Mouse (Mus musculus): ENCODE results near the gene Micall1. TPM values are rescaled to one million over a fixed set of nuclear protein-coding genes. Genes with fewer than 3 reads are reported as not detected.
A peak's percentile ranks its signal among the peaks of the same experiment; 100 is the strongest.

Gene Micall1
- polyA plus RNA-seq, 1 experiment from 2014 or later: 8.8 TPM

GRCm38 (mm10) chr15:79124331-79124875 lies 15.7 kb downstream of the Micall1 start:
- no peak overlapping the region for H3K27ac ChIP-seq
- DNase-seq (ENCODE audit: low spot score): no peak
- peaks cover 77% of the 10 kb centered on the region for H3K36me3 ChIP-seq
- H3K27me3 ChIP-seq (ENCODE audit: insufficient read depth, poor library complexity, severe bottlenecking): no peaks in the 10 kb centered on the region
- H3K4me1 ChIP-seq (replicated peaks): peaks cover 4% of the 10 kb centered on the region; the same call in 1 of the 2 replicates
- H3K4me3 ChIP-seq: no peak overlapping the region
- H3K9me3 ChIP-seq: peaks cover 6% of the 10 kb centered on the region; the same call in 1 of the 2 replicates
- 86% methylated on average over 10 of the region's 10 CpGs for WGBS

- 83% methylated on average over 13 of the region's 13 CpGs for WGBS
Measured at GRCm38 (mm10) chr15:79126217-79126932, 17.7 kb downstream of the Micall1 start.

GRCm38 (mm10) chr15:79127101-79127500 lies 18.4 kb downstream of the Micall1 start:
- Histone ChIP-seq H3K9me3 (peaks cover 6% of the 10 kb centered on the region; the same call in 1 of the 2 replicates), H3K27me3 (ENCODE audit: insufficient read depth, poor library complexity, severe bottlenecking) (no peaks in the 10 kb centered on the region), H3K36me3 (peaks cover 95% of the 10 kb centered on the region), H3K4me3 (no peak overlapping the region), H3K4me1 (replicated peaks) (peaks cover 2% of the 10 kb centered on the region; the same call in 1 of the 2 replicates), H3K27ac (no peak overlapping the region)
- WGBS: 91% methylated on average over 12 of the region's 12 CpGs
- DNase-seq (ENCODE audit: low spot score): no peak

More at GRCm38 (mm10) chr15:79126217-79126932, 17.7 kb downstream of the Micall1 start:
- Histone ChIP-seq H3K4me1 (replicated peaks) (peaks cover 4% of the 10 kb centered on the region; the same call in 1 of the 2 replicates), H3K27ac (no peak overlapping the region), H3K36me3 (peaks cover 89% of the 10 kb centered on the region), H3K9me3 (peaks cover 6% of the 10 kb centered on the region; the same call in 1 of the 2 replicates), H3K27me3 (ENCODE audit: insufficient read depth, poor library complexity, severe bottlenecking) (no peaks in the 10 kb centered on the region), H3K4me3 (no peak overlapping the region)
- peak; percentile 52 for DNase-seq (ENCODE audit: low spot score)

- Histone ChIP-seq H3K9me3 (peaks cover 6% of the 10 kb centered on the region; the same call in 1 of the 2 replicates), H3K27me3 (ENCODE audit: insufficient read depth, poor library complexity, severe bottlenecking) (no peaks in the 10 kb centered on the region), H3K36me3 (peaks cover 95% of the 10 kb centered on the region), H3K4me3 (no peak overlapping the region), H3K27ac (no peak overlapping the region), H3K4me1 (replicated peaks) (no peaks in the 10 kb centered on the region)
- 93% methylated on average over 5 of the region's 5 CpGs for WGBS
- no peak for DNase-seq (ENCODE audit: low spot score)
Measured at GRCm38 (mm10) chr15:79128208-79128607, 19.5 kb downstream of the Micall1 start.

GRCm38 (mm10) chr15:79129311-79129710 lies 20.6 kb downstream of the Micall1 start:
- H3K27ac ChIP-seq: no peak overlapping the region
- 86% methylated on average over 7 of the region's 7 CpGs for WGBS
- no peaks in the 10 kb centered on the region for H3K27me3 ChIP-seq (ENCODE audit: insufficient read depth, poor library complexity, severe bottlenecking)
- DNase-seq (ENCODE audit: low spot score): no peak
- H3K9me3 ChIP-seq: peaks cover 6% of the 10 kb centered on the region; the same call in 1 of the 2 replicates
- no peaks in the 10 kb centered on the region for H3K4me1 ChIP-seq (replicated peaks)
- no peak overlapping the region for H3K4me3 ChIP-seq
- peaks cover 96% of the 10 kb centered on the region for H3K36me3 ChIP-seq

GRCm38 (mm10) chr15:79130782-79131181 lies 22.1 kb downstream of the Micall1 start:
- Histone ChIP-seq H3K9me3 (peaks cover 6% of the 10 kb centered on the region; the same call in 1 of the 2 replicates), H3K36me3 (peaks cover 82% of the 10 kb centered on the region), H3K4me3 (no peak overlapping the region), H3K27me3 (ENCODE audit: insufficient read depth, poor library complexity, severe bottlenecking) (no peaks in the 10 kb centered on the region), H3K4me1 (replicated peaks) (peaks cover 2% of the 10 kb centered on the region; the same call in 1 of the 2 replicates), H3K27ac (no peak overlapping the region)
- 91% methylated on average over 10 of the region's 10 CpGs for WGBS
- DNase-seq (ENCODE audit: low spot score): no peak

GRCm38 (mm10) chr15:79131442-79131841 lies 22.7 kb downstream of the Micall1 start:
- WGBS: 75% methylated on average over 7 of the region's 7 CpGs
- Histone ChIP-seq H3K27ac (no peak overlapping the region; the same call in 1 of the 2 replicates), H3K27me3 (ENCODE audit: insufficient read depth, poor library complexity, severe bottlenecking) (no peaks in the 10 kb centered on the region), H3K4me1 (replicated peaks) (peaks cover 7% of the 10 kb centered on the region; the same call in 1 of the 2 replicates), H3K36me3 (peaks cover 75% of the 10 kb centered on the region), H3K9me3 (peaks cover 6% of the 10 kb centered on the region; the same call in 1 of the 2 replicates), H3K4me3 (no peak overlapping the region)
- no peak for DNase-seq (ENCODE audit: low spot score)

- 88% methylated on average over 6 of the region's 6 CpGs for WGBS
- H3K27ac ChIP-seq: no peak overlapping the region
- DNase-seq (ENCODE audit: low spot score): no peak
- H3K36me3 ChIP-seq: peaks cover 58% of the 10 kb centered on the region
- no peaks in the 10 kb centered on the region for H3K27me3 ChIP-seq (ENCODE audit: insufficient read depth, poor library complexity, severe bottlenecking)
- peaks cover 7% of the 10 kb centered on the region; the same call in 1 of the 2 replicates for H3K4me1 ChIP-seq (replicated peaks)
- H3K9me3 ChIP-seq: peaks cover 1% of the 10 kb centered on the region; the same call in 1 of the 2 replicates
- H3K4me3 ChIP-seq: no peak overlapping the region
Measured at GRCm38 (mm10) chr15:79133191-79133661, 24.5 kb downstream of the Micall1 start.

- H3K27ac ChIP-seq: no peak overlapping the region
- no peak overlapping the region for H3K4me3 ChIP-seq
- no peaks in the 10 kb centered on the region for H3K27me3 ChIP-seq (ENCODE audit: insufficient read depth, poor library complexity, severe bottlenecking)
- peaks cover 7% of the 10 kb centered on the region; the same call in 1 of the 2 replicates for H3K4me1 ChIP-seq (replicated peaks)
- H3K9me3 ChIP-seq: no peaks in the 10 kb centered on the region
- no peak for DNase-seq (ENCODE audit: low spot score)
- 86% methylated on average over 9 of the region's 9 CpGs for WGBS
- peaks cover 47% of the 10 kb centered on the region for H3K36me3 ChIP-seq
Measured at GRCm38 (mm10) chr15:79134496-79135270, 26.0 kb downstream of the Micall1 start.

GRCm38 (mm10) chr15:79135332-79135731 lies 26.6 kb downstream of the Micall1 start:
- no peak for DNase-seq (ENCODE audit: low spot score)
- H3K4me3 ChIP-seq: no peak overlapping the region
- WGBS: 80% methylated on average over 9 of the region's 9 CpGs
- H3K36me3 ChIP-seq: peaks cover 41% of the 10 kb centered on the region
- no peaks in the 10 kb centered on the region for H3K9me3 ChIP-seq
- H3K4me1 ChIP-seq (replicated peaks): peaks cover 9% of the 10 kb centered on the region
- no peak overlapping the region for H3K27ac ChIP-seq
- H3K27me3 ChIP-seq (ENCODE audit: insufficient read depth, poor library complexity, severe bottlenecking): 0 out of 2 replicates have a peak, but pooled peaks cover 4% of the 10 kb centered on the region

GRCm38 (mm10) chr15:79135783-79136575 lies 27.3 kb downstream of the Micall1 start:
- Histone ChIP-seq H3K36me3 (peaks cover 34% of the 10 kb centered on the region), H3K27ac (no peak overlapping the region), H3K27me3 (ENCODE audit: insufficient read depth, poor library complexity, severe bottlenecking) (0 out of 2 replicates have a peak, but pooled peaks cover 4% of the 10 kb centered on the region), H3K4me3 (no peak overlapping the region), H3K9me3 (no peaks in the 10 kb centered on the region), H3K4me1 (replicated peaks) (peaks cover 14% of the 10 kb centered on the region)
- 75% methylated on average over 11 of the region's 11 CpGs for WGBS
- no peak for DNase-seq (ENCODE audit: low spot score)

- peaks cover 30% of the 10 kb centered on the region for H3K4me1 ChIP-seq (replicated peaks)
- WGBS: 61% methylated on average over 10 of the region's 10 CpGs
- H3K27ac ChIP-seq: no peak overlapping the region
- no peak for DNase-seq (ENCODE audit: low spot score)
- H3K9me3 ChIP-seq: no peaks in the 10 kb centered on the region
- 0 out of 2 replicates have a peak, but pooled peaks cover 4% of the 10 kb centered on the region for H3K27me3 ChIP-seq (ENCODE audit: insufficient read depth, poor library complexity, severe bottlenecking)
- H3K36me3 ChIP-seq: peaks cover 15% of the 10 kb centered on the region
- H3K4me3 ChIP-seq: no peak overlapping the region
Measured at GRCm38 (mm10) chr15:79139640-79140039, 30.9 kb downstream of the Micall1 start.

Data from hindbrain, embryonic 10.5 days (tissue).